Mouse (Mus musculus) midbrain, embryonic 16.5 days (tissue): Measurements from ENCODE around the gene Tsr3. TPM values are rescaled to one million over a fixed set of nuclear protein-coding genes. Genes with fewer than 3 reads are reported as not detected.
"Not testable (repeated sequence)": the region's sequence is repeated elsewhere in the genome, so short reads cannot be mapped to it uniquely, and the experiment has no call there.

Experiments used
- ATAC-seq: fragments of 200-750 bp; cut with Nextera tagmentation; 2 replicates; pipeline ENCODE4 v1.8.0; 2017; ENCODE audit warnings: moderate TSS enrichment
- H3K27ac ChIP-seq: fragments of 300-500 bp; sonication (generic); 2 replicates; pipeline ENCODE4 v1.5.1; 2014; ENCODE audit warnings: mild to moderate bottlenecking, low read length, mixed read lengths
- H3K27me3 ChIP-seq: fragments of 300-500 bp; sonication (generic); 2 replicates; pipeline ENCODE4 v1.6.1; 2014; ENCODE audit warnings: low read depth, low read length, mixed read lengths; ENCODE audit not compliant: control insufficient read depth, insufficient read depth
- H3K36me3 ChIP-seq: fragments of 300-500 bp; sonication (generic); 2 replicates; pipeline ENCODE4 v1.6.1; 2014; ENCODE audit warnings: mild to moderate bottlenecking, low read length, moderate library complexity, mixed read lengths; ENCODE audit not compliant: control insufficient read depth, insufficient read depth
- H3K4me1 ChIP-seq: fragments of 300-500 bp; sonication (generic); 2 replicates; pipeline ENCODE4 v1.6.1; 2014; ENCODE audit warnings: mild to moderate bottlenecking, low read length, mixed read lengths; ENCODE audit not compliant: control insufficient read depth, insufficient read depth
- H3K4me2 ChIP-seq: fragments of 300-500 bp; sonication (generic); 2 replicates; pipeline ENCODE4 v1.6.1; 2014; ENCODE audit warnings: mild to moderate bottlenecking, low read length, mixed read lengths
- H3K4me3 ChIP-seq: fragments of 300-500 bp; sonication (generic); 2 replicates; pipeline ENCODE4 v1.5.1; 2014; ENCODE audit warnings: low read depth, mild to moderate bottlenecking, low read length, moderate library complexity, mixed read lengths
- H3K9ac ChIP-seq: fragments of 300-500 bp; sonication (generic); 2 replicates; pipeline ENCODE4 v1.6.1; 2014; ENCODE audit warnings: low read depth, low read length, mixed read lengths
- H3K9me3 ChIP-seq: fragments of 300-500 bp; sonication (generic); replicated peaks from 2 replicates; pipeline ENCODE4 v1.6.1; 2014; ENCODE audit warnings: mild to moderate bottlenecking, low read length, mixed read lengths; ENCODE audit not compliant: control insufficient read depth, poor library complexity, severe bottlenecking
- WGBS: fragments of 180-500 bp; shearing (Covaris S2); extraction: QIAGEN DNeasy Blood & Tissue Kit; methylation state at CpG from one replicate; pipeline ENCODE4 v1.1.7; 2014; 5-methylcytosine and 5-hydroxymethylcytosine counted together
- polyA plus RNA-seq: library from polyadenylated mRNA; unstranded; fragments of >200 nt; fragmentation: Nextera tagmentation; extraction: Ambion mirVana; gene quantifications from 2 replicates; pipeline ENCODE4 v1.2.1, GENCODE M21; 2015

The Tsr3 gene
- polyA plus RNA-seq, 1 experiment from 2014 or later, result 61.2 TPM

DNA sequence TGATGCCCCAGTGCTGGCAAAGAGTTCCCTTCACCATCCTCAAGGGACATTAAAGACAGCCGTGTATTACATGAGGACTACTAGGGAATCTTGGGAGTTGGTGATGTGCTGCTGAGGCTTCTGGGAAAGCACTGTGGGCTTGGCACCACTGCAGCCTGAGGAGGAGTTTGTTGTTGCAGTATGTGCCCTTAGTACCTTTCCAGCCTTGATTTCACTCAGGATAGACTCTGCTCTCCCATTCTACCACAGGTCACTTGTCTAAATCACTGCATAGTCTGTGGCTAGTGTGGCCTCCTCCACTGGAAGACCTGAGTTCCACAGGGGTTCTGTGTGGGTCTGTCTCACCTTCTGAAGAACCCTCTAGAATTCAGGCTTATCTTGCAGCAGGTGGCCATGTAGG lies 19.2 kb upstream of the Tsr3 start:
- no peak overlapping the region for H3K4me2 ChIP-seq
- no peak overlapping the region for H3K27ac ChIP-seq
- no peaks in the 10 kb centered on the region for H3K27me3 ChIP-seq
- H3K4me3 ChIP-seq, result no peak overlapping the region
- ATAC-seq, result no peak
- H3K4me1 ChIP-seq, result peaks cover 15% of the 10 kb centered on the region
- no peak overlapping the region; the same call in 1 of the 2 replicates for H3K9ac ChIP-seq
- WGBS, result 89% methylated on average over 1 of the region's 1 CpGs
- H3K9me3 ChIP-seq, result no peaks in the 10 kb centered on the region
- peaks cover 3% of the 10 kb centered on the region; the same call in 1 of the 2 replicates for H3K36me3 ChIP-seq

DNA sequence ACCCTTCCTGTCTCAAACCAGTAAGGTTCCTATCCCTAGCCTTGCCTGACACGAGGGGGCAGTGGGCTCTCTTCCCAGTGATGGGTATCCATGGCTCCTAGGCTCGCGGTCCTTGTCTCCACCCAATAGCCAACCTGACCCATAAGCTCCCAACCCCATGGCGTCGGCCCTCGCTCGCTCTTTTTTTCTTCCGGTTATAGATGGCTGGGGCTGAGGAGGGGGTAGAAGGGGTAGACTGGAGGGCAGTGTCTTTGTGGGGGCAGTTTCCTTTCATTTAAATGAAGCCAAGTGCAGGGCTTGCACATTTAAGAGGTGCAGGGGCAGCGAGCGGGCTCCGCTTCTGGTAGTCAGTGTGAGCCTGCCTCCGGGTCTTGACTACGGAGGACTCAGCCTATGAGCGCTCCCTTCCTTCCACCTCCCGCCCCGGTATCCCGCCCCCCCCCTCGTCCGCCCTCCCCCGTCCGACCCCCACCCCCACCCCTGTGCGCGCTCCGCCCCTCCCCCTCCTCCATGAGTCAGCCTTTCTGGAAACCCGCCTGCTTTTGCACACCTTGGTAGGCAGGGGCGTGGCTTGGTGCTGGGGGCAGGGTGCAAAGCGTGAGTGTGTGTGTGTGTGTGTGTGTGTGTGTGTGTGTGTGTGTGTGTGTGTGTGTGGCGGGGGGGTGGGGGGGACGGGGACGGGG lies 18.0 kb upstream of the Tsr3 start:
- WGBS, result 1% methylated on average over 18 of the region's 30 CpGs
- peaks cover 4% of the 10 kb centered on the region; the same call in 1 of the 2 replicates for H3K36me3 ChIP-seq

DNA sequence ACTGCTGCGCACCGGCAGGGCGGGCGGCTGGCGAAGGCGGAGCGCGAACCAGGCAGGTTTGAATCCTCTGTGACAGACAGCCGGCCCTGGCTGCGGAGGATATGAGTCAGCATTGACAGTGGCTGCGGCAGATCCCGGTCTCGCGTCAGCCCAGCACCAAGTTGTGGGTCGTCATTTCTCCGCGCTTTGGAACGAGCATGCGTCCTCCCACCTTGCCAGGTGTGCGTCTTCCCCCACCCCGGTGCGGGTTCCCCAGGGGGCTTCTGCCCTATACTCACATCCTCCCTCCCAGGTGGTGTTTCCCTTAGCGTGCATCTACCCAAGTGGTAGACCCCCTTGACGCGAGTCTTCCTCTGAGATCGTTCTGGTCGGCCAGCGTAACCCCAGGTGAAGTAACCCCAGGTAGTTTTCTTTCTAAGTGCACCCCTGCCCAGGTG lies 17.4 kb upstream of the Tsr3 start:
- H3K4me1 ChIP-seq, result peaks cover 15% of the 10 kb centered on the region
- WGBS, result 17% methylated on average over 13 of the region's 28 CpGs
- peak overlapping the region; percentile 71 for H3K4me2 ChIP-seq
- peak overlapping the region; percentile 56; the same call in 1 of the 2 replicates for H3K9ac ChIP-seq
- H3K27me3 ChIP-seq, H3K9me3 ChIP-seq, H3K27ac ChIP-seq, H3K36me3 ChIP-seq: not testable (repeated sequence)
- peak; percentile 93 for ATAC-seq
- peak overlapping the region; percentile 45 for H3K4me3 ChIP-seq

More for the DNA sequence above, 18.0 kb upstream of the Tsr3 start:
- H3K27me3 ChIP-seq, result no peaks in the 10 kb centered on the region
- H3K27ac ChIP-seq, result peak overlapping the region; percentile 68
- peaks cover 15% of the 10 kb centered on the region for H3K4me1 ChIP-seq
- H3K4me2 ChIP-seq, result peak overlapping the region; percentile 71
- H3K9me3 ChIP-seq, result no peaks in the 10 kb centered on the region
- H3K9ac ChIP-seq, result peak overlapping the region; percentile 47
- H3K4me3 ChIP-seq, result peak overlapping the region; percentile 45
- peak; percentile 88 for ATAC-seq

DNA sequence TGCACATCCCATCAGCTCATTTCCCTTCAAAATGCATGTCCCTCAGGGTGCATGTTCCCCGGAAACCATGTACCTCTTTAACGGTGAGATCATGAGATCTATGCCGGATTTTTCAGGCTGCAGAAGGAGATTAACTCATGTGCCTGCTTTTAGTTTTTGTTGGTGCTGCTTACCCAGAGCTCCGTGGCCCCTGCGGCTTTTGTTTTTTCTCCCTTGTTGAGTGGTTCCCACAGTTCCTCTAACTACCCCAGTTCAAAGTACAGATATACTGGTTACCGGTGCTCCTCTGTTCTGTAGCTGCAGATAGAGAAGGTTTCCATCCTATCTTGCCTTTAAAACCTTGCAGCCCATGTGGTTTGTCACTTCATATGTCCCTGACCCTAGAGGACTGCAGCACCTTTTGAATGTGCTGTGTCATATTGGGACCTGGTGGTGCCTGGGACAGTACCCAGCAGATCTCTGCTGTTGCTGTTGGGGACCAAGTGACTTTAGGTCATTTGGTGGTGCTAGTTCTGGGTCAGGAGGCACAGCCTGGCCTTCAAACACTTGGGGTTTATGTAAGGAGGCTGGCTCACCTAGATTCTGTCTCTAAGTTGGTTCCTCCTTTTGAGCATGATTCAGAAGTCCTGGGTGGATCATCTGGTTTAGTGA lies 16.9 kb upstream of the Tsr3 start:
- no peak overlapping the region for H3K27ac ChIP-seq
- no peak for ATAC-seq
- H3K4me1 ChIP-seq, result peaks cover 15% of the 10 kb centered on the region
- peak overlapping the region; percentile 32 for H3K4me3 ChIP-seq
- H3K9ac ChIP-seq, result peak overlapping the region; percentile 56; the same call in 1 of the 2 replicates
- H3K36me3 ChIP-seq, result peaks cover 5% of the 10 kb centered on the region; the same call in 1 of the 2 replicates
- peak overlapping the region; percentile 71 for H3K4me2 ChIP-seq
- no peaks in the 10 kb centered on the region for H3K27me3 ChIP-seq
- no peaks in the 10 kb centered on the region for H3K9me3 ChIP-seq
- 33% methylated on average over 6 of the region's 6 CpGs for WGBS

DNA sequence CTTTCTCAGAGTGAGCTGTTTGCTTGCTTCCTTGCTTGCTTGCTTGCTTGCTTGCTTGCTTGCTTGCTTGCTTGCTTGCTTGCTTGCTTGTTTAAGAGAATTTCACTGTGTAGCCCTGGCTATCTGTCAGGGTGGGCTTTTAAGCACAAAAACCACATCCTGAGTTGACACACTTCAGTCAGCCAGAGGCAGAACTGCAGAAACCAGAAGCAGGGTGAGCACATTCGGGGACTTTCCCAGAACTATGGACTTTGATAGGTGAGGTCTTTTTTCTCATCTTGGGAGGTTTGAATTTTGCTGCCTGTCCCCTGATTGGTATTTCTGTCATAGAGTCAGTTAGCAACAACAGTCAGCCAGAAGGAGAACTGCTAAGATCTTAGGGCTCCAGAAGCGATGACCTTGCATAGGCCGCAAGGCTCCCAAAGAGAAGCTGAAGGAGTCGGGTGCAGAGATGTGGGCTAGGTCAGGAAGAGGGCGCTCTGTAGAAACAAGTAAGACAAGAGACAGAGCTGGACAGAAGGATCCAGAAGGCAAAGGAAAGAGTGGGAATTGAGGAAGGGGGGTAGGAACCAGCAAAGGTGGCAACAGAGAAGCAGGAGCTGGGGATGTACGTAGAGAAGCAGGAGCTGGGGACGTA lies 15.3 kb upstream of the Tsr3 start:
- ATAC-seq, result no peak
- Histone ChIP-seq H3K9ac (no peak overlapping the region), H3K36me3 (peaks cover 4% of the 10 kb centered on the region; the same call in 1 of the 2 replicates), H3K4me2 (no peak overlapping the region), H3K4me1 (peaks cover 15% of the 10 kb centered on the region), H3K9me3 (no peaks in the 10 kb centered on the region), H3K4me3 (no peak overlapping the region), H3K27me3 (no peaks in the 10 kb centered on the region), H3K27ac (no peak overlapping the region)
- 92% methylated on average over 7 of the region's 7 CpGs for WGBS

DNA sequence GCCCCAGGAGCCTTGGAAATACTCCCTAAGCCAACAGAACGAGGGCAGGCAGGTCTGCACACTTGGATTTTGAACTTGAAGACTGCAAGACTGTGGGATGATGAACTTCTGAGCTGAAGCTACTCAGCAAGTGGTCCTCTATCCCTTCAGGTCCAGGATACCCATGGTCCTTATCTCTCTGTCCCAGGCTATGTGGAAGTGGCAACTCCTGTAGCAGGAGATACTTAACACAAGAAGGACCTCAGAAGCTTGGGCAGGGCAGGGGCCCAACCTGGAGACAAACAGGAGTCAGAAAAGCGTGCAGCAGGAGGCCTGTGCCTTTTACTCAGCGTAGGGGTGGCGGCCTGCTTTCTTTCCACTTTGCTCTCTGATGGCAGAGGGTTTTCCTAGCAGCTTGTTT lies 14.3 kb upstream of the Tsr3 start:
- Histone ChIP-seq H3K4me2 (no peak overlapping the region), H3K27ac (no peak overlapping the region), H3K9me3 (no peaks in the 10 kb centered on the region), H3K36me3 (peaks cover 4% of the 10 kb centered on the region; the same call in 1 of the 2 replicates), H3K9ac (no peak overlapping the region), H3K27me3 (no peaks in the 10 kb centered on the region), H3K4me3 (no peak overlapping the region), H3K4me1 (peaks cover 15% of the 10 kb centered on the region)
- no peak for ATAC-seq
- 92% methylated on average over 4 of the region's 4 CpGs for WGBS

DNA sequence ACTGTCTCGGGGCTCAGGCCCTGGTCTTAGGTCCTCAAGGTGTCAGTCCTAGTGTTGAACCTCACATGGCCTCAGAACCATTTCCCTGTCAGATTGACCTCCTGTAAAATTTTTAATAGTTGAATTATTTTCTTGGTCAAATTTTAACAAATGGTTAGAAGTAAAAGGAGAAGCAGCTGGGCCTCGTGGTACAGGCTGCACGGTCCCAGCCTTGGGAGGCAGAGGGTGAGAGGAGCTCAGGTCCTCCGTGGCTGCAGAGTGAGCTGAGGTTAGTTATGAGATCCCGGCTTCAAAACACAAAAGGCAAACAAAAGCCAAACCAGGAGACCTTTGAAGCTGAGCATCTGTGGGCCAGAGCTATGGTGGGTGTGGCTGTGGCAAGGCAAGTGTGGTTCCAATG lies 12.0 kb upstream of the Tsr3 start:
- peaks cover 8% of the 10 kb centered on the region for H3K36me3 ChIP-seq
- no peaks in the 10 kb centered on the region; the same call in 1 of the 2 replicates for H3K4me1 ChIP-seq
- H3K27me3 ChIP-seq, result no peaks in the 10 kb centered on the region
- H3K9ac ChIP-seq, result no peak overlapping the region
- H3K9me3 ChIP-seq, result no peaks in the 10 kb centered on the region
- no peak overlapping the region for H3K27ac ChIP-seq
- ATAC-seq, result no peak
- 88% methylated on average over 5 of the region's 5 CpGs for WGBS
- no peak overlapping the region for H3K4me3 ChIP-seq
- H3K4me2 ChIP-seq, result no peak overlapping the region

DNA sequence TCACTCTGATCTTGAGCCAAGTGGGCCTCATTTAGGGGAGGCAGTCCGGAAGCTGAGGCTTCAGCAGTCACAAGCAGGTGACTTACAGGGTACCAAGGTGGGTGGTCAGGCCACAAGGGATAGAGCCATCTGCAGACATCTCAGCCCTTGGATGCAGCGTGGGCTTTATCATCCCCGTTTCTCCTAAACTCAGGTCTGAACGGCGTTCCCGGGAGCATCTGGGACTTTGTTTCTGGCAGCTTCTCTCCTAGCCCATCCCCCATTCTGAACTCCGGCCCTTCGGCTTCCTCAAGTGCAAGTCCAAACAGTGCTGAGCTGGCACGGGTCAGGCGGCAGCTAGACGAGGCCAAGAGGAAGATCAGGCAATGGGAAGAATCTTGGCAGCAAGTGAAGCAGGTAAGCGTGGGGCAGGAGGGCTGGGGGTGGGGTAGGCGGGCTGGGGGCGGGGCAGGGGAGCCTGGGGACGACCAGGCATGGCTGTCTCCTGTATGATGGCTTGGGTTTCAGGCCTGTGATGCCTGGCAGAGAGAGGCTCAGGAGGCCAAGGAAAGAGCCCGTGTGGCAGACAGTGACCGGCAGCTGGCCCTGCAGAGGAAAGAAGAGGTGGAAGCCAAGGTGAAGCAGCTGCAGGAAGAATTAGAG lies 9.8 kb upstream of the Tsr3 start:
- H3K27ac ChIP-seq, H3K9ac ChIP-seq, H3K27me3 ChIP-seq, H3K4me3 ChIP-seq, H3K4me2 ChIP-seq, H3K9me3 ChIP-seq, H3K4me1 ChIP-seq: not testable (repeated sequence)
- 79% methylated on average over 12 of the region's 17 CpGs for WGBS
- peaks cover 17% of the 10 kb centered on the region for H3K36me3 ChIP-seq
- ATAC-seq, result peak; percentile 43; the same call in 1 of the 2 replicates
